Mouse (Mus musculus): Measurements from ENCODE around the gene Spdye4a. TPM values are rescaled to one million over a fixed set of nuclear protein-coding genes. Genes with fewer than 3 reads are reported as not detected.

Gene Spdye4a
- not detected for polyA plus RNA-seq (2014; fragmentation: Illumina TruSeq; extraction: RNeasy Lipid Tissue Mini Kit (QIAGEN cat#74804); ENCODE audit: insufficient read depth, low read depth, low replicate concordance)

DNA sequence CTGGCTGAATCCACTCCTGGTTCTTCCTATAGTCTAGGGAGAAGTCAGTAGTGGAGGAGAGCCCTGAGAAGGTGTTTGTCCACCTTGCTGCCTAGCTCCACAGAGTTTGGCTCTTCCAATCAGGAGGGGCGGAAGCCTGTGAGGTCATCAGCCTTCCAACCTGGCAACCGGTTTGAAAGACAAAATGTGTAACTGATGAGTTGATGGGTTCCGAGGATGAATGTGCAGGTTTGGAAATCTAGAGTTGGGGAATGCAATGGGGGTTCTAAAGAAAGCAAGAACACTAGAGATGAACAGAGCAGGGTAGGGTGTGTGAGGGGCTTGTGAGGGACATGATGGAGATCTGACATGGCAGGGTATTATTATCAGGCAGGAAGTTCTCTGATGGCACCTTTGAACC, at the start of gene Spdye4a:
Spdye4a (minus strand) TSS at position 101 of the 400 bp plus-strand sequence.

GRCm38 (mm10) chr5:143269363-143270150, 42.9 kb upstream of the Spdye4a start, which contains the start of gene Zfp316:
Gene Zfp316, minus strand, starts transcription at chr5:143270022.

GRCm38 (mm10) chr5:143235028-143235693, 8.5 kb upstream of the Spdye4a start, which contains the start of gene Zfp12:
Gene Zfp12, plus strand, starts transcription at chr5:143235163.

GRCm38 (mm10) chr5:143180255-143181076, 46.2 kb downstream of the Spdye4a start, which contains the start of the genes Rbak and Spdye4b:
Gene Rbak, minus strand, starts transcription at chr5:143180775.
Gene Spdye4b, plus strand, starts transcription at chr5:143181017.

Other genes starting within 250 kb of the Spdye4a start
- 12.5 TPM for gene Rnf216, start 113.9 kb downstream of the Spdye4a start, polyA plus RNA-seq (2014; fragmentation: Illumina TruSeq; extraction: RNeasy Lipid Tissue Mini Kit (QIAGEN cat#74804); ENCODE audit: insufficient read depth, low read depth, low replicate concordance)
- not detected for gene Olfr718-ps1, start 79.3 kb downstream of the Spdye4a start, polyA plus RNA-seq (2014; fragmentation: Illumina TruSeq; extraction: RNeasy Lipid Tissue Mini Kit (QIAGEN cat#74804); ENCODE audit: insufficient read depth, low read depth, low replicate concordance)
- 4.4 TPM for gene Rbak, start 46.1 kb downstream of the Spdye4a start, polyA plus RNA-seq (2014; fragmentation: Illumina TruSeq; extraction: RNeasy Lipid Tissue Mini Kit (QIAGEN cat#74804); ENCODE audit: insufficient read depth, low read depth, low replicate concordance)
- gene Spdye4b, start 45.9 kb downstream of the Spdye4a start, polyA plus RNA-seq (2014; fragmentation: Illumina TruSeq; extraction: RNeasy Lipid Tissue Mini Kit (QIAGEN cat#74804); ENCODE audit: insufficient read depth, low read depth, low replicate concordance) = not detected
- 6.3 TPM for gene Zfp12, start 8.3 kb upstream of the Spdye4a start, polyA plus RNA-seq (2014; fragmentation: Illumina TruSeq; extraction: RNeasy Lipid Tissue Mini Kit (QIAGEN cat#74804); ENCODE audit: insufficient read depth, low read depth, low replicate concordance)
- gene Zfp316, start 43.1 kb upstream of the Spdye4a start, polyA plus RNA-seq (2014; fragmentation: Illumina TruSeq; extraction: RNeasy Lipid Tissue Mini Kit (QIAGEN cat#74804); ENCODE audit: insufficient read depth, low read depth, low replicate concordance) = 1.5 TPM
- gene Zfp853, start 66.7 kb upstream of the Spdye4a start, polyA plus RNA-seq (2014; fragmentation: Illumina TruSeq; extraction: RNeasy Lipid Tissue Mini Kit (QIAGEN cat#74804); ENCODE audit: insufficient read depth, low read depth, low replicate concordance) = 0.12 TPM
- 16.0 TPM for gene E130309D02Rik, start 88.5 kb upstream of the Spdye4a start, polyA plus RNA-seq (2014; fragmentation: Illumina TruSeq; extraction: RNeasy Lipid Tissue Mini Kit (QIAGEN cat#74804); ENCODE audit: insufficient read depth, low read depth, low replicate concordance)
- gene Zdhhc4, start 102.4 kb upstream of the Spdye4a start, polyA plus RNA-seq (2014; fragmentation: Illumina TruSeq; extraction: RNeasy Lipid Tissue Mini Kit (QIAGEN cat#74804); ENCODE audit: insufficient read depth, low read depth, low replicate concordance) = 30.8 TPM
- gene Grid2ip, start 130.4 kb upstream of the Spdye4a start, polyA plus RNA-seq (2014; fragmentation: Illumina TruSeq; extraction: RNeasy Lipid Tissue Mini Kit (QIAGEN cat#74804); ENCODE audit: insufficient read depth, low read depth, low replicate concordance) = not detected
- gene Kdelr2, start 176.9 kb upstream of the Spdye4a start, polyA plus RNA-seq (2014; fragmentation: Illumina TruSeq; extraction: RNeasy Lipid Tissue Mini Kit (QIAGEN cat#74804); ENCODE audit: insufficient read depth, low read depth, low replicate concordance) = 69.7 TPM
- 6.4 TPM for gene Daglb, start 237.7 kb upstream of the Spdye4a start, polyA plus RNA-seq (2014; fragmentation: Illumina TruSeq; extraction: RNeasy Lipid Tissue Mini Kit (QIAGEN cat#74804); ENCODE audit: insufficient read depth, low read depth, low replicate concordance)